Mouse (Mus musculus): ENCODE results near the gene Mlkl. TPM values are rescaled to one million over a fixed set of nuclear protein-coding genes. Genes with fewer than 3 reads are reported as not detected.

The Mlkl gene
- total RNA-seq, 2 experiments from 2014 or later = 0.21 to 0.68 TPM

DNA sequence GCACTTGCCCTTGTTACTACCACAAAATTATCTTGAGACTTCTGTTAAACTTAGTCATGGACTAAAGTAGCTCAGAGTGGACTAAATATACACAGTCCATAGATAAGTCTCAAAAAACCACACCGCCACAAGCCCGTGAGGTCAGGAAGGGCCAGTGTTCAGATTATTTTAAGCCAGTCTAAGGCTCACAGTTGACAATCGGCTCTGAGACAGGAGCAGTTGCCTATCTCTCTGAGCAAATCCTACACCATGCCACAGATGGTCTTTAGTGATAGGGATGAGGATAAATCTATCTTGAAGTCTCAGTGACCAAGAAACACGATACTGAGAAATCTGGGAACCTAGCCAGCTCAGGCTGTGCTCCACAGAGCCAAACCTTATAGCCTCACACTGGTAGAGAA is 76.0 kb downstream of the Mlkl start:
- no peak for DNase-seq (ENCODE audit: low spot score in 2 of 2)
- intact Hi-C loops (cut with DNase I) = no loop called here

Other genes starting within 250 kb of the Mlkl start
- gene Clec18a, start 245.8 kb downstream of the Mlkl start, total RNA-seq (2021) = 1 to 10 TPM in 1 of 2 experiments, under 1 TPM in 1; 0.75 to 1.2 TPM
- 10 to 100 TPM; 31.6 to 32.1 TPM for gene Pdpr, start 243.5 kb downstream of the Mlkl start, total RNA-seq (2021)
- gene Glg1, start 79.0 kb downstream of the Mlkl start, total RNA-seq (2021) = 100 to 1,000 TPM; 143 to 144 TPM
- 10 to 100 TPM; 18.2 TPM for gene Rfwd3, start 38.0 kb downstream of the Mlkl start, total RNA-seq (2021)
- 10 to 100 TPM; 13.0 to 20.0 TPM for gene Fa2h, start 55.6 kb upstream of the Mlkl start, total RNA-seq (2021)
- gene Wdr59, start 183.9 kb upstream of the Mlkl start, total RNA-seq (2021) = 10 to 100 TPM; 19.4 to 20.5 TPM
- 100 to 1,000 TPM; 157 to 170 TPM for gene Znrf1, start 197.9 kb upstream of the Mlkl start, total RNA-seq (2021)